Mouse (Mus musculus): ENCODE measurements at regions not wholly inside any gene's neighbourhood (a gene's known extent, or its start where the extent isn't known, plus 50 kb on each side); places are given as distances from the start of the nearest gene placed in this dataset.

DNA sequence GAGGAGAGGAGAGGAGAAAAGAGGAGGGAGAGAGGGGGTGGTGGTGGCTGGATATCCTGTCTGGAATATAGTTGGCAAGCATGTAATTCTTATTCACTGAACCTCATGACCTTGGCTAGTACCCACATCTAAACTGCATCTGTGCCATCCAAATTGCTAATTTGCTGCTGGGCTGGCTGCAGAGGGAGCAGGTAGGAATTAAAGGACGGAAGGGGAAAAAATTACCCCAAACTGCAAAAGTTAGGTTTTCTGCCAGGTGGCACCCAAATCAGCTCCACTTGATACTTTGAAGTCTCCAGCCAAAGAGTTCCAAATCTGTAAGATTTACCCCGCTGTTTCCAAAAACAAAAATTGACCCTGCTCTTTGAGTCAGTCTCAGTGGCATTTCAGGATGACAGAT, 466.2 kb upstream of the Tnp1 start:
- Histone ChIP-seq H3K9me3 (replicated peaks) (no peaks in the 10 kb centered on the region), H3K4me1 (replicated peaks) (no peaks in the 10 kb centered on the region), H3K27me3 (no peaks in the 10 kb centered on the region), H3K9ac (no peak overlapping the region), H3K4me3 (replicated peaks) (no peak overlapping the region), H3K4me2 (no peak overlapping the region), H3K36me3 (replicated peaks) (no peaks in the 10 kb centered on the region), H3K27ac (replicated peaks) (no peak overlapping the region)
- no peak for ATAC-seq (ENCODE audit: insufficient read depth)
- 70% methylated on average over 2 of the region's 2 CpGs for WGBS (ENCODE audit: insufficient replicate concordance)

DNA sequence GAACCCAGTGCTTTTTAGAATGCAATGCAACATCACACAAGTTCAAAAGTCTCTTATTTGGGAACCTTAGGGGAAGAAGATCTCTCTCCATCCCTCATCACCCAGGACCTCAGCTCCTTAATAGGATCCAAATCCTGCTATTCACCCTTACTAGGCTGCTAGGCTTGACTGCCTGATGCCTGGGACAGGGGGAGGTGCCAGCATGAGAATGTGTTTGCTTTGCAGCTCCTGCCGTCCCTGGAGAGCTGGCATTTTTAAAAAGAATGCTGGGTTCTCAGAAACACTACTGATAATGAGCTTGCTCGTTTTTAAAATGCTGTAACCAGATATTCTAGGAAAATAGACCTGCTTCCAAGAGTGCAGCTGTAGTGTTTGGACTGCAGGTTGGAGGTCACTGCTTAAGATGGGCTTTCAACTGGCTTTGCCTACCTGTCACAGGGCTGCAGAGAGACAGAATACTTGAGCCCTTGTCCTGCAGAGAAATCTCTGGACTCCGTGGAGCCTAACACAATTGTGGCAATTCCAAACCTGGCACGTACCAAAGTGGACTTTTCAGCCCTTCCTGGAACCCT, 463.7 kb upstream of the Tnp1 start:
- no peak overlapping the region for H3K4me3 ChIP-seq (replicated peaks)
- no peaks in the 10 kb centered on the region for H3K4me1 ChIP-seq (replicated peaks)
- H3K27me3 ChIP-seq, result no peaks in the 10 kb centered on the region
- H3K36me3 ChIP-seq (replicated peaks), result no peaks in the 10 kb centered on the region
- H3K9me3 ChIP-seq (replicated peaks), result no peaks in the 10 kb centered on the region
- no peak for ATAC-seq (ENCODE audit: insufficient read depth)
- no peak overlapping the region for H3K4me2 ChIP-seq
- 46% methylated on average over 4 of the region's 4 CpGs for WGBS (ENCODE audit: insufficient replicate concordance)
- no peak overlapping the region for H3K9ac ChIP-seq
- no peak overlapping the region for H3K27ac ChIP-seq (replicated peaks)

DNA sequence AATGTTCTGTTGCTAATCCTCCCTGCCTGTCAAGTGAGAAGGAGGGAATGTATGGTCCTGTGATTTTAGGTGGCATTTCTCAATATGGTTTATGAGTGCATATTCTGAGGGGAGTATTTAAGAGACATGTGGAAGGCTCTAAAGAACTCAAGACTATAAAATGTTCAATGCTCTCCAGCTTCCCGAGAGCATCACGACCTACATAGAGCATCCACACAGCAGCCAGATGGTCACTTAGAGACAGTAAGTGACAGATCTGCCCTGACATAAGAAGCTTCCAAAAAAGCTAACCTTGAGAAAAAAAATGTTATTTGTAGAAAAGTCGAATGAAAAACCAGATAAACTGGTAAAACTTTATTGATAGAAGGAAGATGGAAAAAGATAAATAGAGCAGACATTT, 444.9 kb upstream of the Tnp1 start:
- Histone ChIP-seq H3K9ac (no peak overlapping the region), H3K4me1 (replicated peaks) (no peaks in the 10 kb centered on the region), H3K4me2 (no peak overlapping the region), H3K27ac (replicated peaks) (no peak overlapping the region), H3K4me3 (replicated peaks) (no peak overlapping the region), H3K27me3 (no peaks in the 10 kb centered on the region), H3K9me3 (replicated peaks) (no peaks in the 10 kb centered on the region), H3K36me3 (replicated peaks) (no peaks in the 10 kb centered on the region)
- ATAC-seq (ENCODE audit: insufficient read depth), result no peak
- WGBS (ENCODE audit: insufficient replicate concordance), result 65% methylated on average over 3 of the region's 3 CpGs

DNA sequence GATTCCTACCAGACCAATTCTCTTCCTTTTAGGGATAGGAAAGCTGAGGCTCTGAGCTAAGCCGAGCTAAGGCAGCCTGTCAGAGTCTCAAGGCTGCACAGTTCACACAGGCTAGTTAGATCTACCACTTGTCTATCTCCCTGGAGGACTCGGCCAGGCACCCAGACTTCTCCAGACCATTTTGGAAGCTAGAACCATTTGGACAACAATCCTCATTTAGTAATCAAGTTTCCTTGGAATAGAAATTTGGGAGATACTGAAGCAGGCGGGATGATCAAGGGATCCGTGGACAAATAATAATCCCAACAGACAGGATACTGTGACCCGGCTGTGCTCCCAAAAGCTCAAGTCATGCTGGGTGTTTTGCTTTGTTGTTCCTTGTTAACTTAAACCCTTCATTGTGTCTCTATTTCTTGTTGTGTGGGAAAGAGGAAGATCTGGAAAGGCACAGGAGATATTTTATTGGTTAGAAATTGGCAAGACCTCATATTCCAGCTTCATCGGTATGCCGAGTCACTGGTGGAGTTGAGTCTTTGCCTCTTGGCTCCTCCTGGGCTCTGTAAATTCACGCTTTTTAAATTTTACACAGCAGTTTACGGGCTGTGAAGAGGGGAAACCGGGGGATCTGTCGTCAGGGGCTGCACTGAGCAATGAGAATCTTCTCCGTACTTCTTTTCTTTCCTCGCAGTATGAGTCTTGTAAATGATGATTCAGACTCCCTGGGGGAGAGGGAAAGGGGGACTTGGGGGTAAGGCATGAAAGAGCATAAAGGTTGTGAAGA, 444.2 kb upstream of the Tnp1 start:
- Histone ChIP-seq H3K9ac (no peak overlapping the region), H3K4me2 (no peak overlapping the region), H3K27me3 (no peaks in the 10 kb centered on the region), H3K36me3 (replicated peaks) (no peaks in the 10 kb centered on the region), H3K9me3 (replicated peaks) (no peaks in the 10 kb centered on the region), H3K4me1 (replicated peaks) (no peaks in the 10 kb centered on the region), H3K27ac (replicated peaks) (no peak overlapping the region), H3K4me3 (replicated peaks) (no peak overlapping the region)
- no peak for ATAC-seq (ENCODE audit: insufficient read depth)
- 74% methylated on average over 13 of the region's 13 CpGs for WGBS (ENCODE audit: insufficient replicate concordance)

DNA sequence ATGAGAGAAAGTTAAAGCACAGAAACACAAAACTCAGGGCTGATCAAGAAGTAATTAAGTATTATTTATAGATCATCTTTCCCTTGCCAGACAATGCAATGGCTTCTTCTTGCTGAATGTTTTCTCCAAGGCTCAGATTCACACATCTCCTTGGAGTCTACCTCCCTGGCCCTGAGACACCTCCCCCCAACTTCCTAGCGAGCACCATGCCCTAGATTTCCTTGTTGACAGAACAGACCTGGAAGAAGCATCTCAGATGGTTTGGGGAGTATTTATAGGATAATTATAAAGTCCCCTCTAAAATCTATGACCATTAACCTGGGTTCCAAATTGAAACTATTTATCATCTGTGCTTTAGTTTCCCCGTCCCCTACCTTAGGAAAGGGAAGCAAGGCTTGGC, 441.6 kb upstream of the Tnp1 start:
- H3K4me1 ChIP-seq (replicated peaks), result no peaks in the 10 kb centered on the region
- no peak overlapping the region for H3K4me3 ChIP-seq (replicated peaks)
- no peak overlapping the region for H3K4me2 ChIP-seq
- no peak overlapping the region for H3K9ac ChIP-seq
- WGBS (ENCODE audit: insufficient replicate concordance), result 37% methylated on average over 2 of the region's 2 CpGs
- no peak for ATAC-seq (ENCODE audit: insufficient read depth)
- no peak overlapping the region for H3K27ac ChIP-seq (replicated peaks)
- H3K9me3 ChIP-seq (replicated peaks), result no peaks in the 10 kb centered on the region
- no peaks in the 10 kb centered on the region for H3K27me3 ChIP-seq
- no peaks in the 10 kb centered on the region for H3K36me3 ChIP-seq (replicated peaks)

DNA sequence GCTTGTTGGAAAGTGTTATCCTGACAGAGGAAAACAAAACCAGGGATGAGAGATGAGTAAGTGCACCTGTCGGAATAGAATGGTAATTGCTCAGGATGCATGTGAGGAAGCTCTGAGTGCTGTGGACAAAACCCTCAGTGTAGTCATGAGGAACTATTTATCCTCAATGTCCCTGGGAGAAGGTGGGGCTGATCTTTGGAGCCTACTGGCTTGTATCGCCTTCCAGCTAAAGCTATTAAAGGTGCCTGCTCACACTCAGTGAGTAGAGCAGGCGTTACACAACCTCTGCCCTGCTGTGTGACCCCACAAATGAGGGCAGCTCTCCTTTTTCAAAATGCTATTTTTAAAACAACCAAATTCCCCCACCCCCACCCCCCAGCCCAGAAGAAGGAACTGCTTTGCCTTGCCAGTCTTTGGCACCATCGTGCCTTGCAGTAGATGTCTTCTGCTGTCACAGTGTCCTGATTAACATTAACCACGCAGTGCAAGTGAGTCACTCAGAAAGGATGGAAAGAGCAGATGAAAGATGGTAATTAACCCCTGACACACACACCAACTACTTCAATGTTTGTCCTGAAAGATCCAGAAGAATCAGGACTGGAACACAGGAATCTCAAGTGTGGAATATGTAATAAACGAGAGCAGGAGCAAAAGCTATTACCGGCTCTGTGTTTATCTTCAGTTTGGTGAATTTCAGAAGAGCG, 440.8 kb upstream of the Tnp1 start:
- H3K4me1 ChIP-seq (replicated peaks), result no peaks in the 10 kb centered on the region
- no peak overlapping the region for H3K4me3 ChIP-seq (replicated peaks)
- no peak overlapping the region for H3K9ac ChIP-seq
- no peak overlapping the region for H3K27ac ChIP-seq (replicated peaks)
- 52% methylated on average over 8 of the region's 8 CpGs for WGBS (ENCODE audit: insufficient replicate concordance)
- H3K9me3 ChIP-seq (replicated peaks), result no peaks in the 10 kb centered on the region
- H3K4me2 ChIP-seq, result no peak overlapping the region
- H3K36me3 ChIP-seq (replicated peaks), result no peaks in the 10 kb centered on the region
- ATAC-seq (ENCODE audit: insufficient read depth), result no peak
- H3K27me3 ChIP-seq, result no peaks in the 10 kb centered on the region

DNA sequence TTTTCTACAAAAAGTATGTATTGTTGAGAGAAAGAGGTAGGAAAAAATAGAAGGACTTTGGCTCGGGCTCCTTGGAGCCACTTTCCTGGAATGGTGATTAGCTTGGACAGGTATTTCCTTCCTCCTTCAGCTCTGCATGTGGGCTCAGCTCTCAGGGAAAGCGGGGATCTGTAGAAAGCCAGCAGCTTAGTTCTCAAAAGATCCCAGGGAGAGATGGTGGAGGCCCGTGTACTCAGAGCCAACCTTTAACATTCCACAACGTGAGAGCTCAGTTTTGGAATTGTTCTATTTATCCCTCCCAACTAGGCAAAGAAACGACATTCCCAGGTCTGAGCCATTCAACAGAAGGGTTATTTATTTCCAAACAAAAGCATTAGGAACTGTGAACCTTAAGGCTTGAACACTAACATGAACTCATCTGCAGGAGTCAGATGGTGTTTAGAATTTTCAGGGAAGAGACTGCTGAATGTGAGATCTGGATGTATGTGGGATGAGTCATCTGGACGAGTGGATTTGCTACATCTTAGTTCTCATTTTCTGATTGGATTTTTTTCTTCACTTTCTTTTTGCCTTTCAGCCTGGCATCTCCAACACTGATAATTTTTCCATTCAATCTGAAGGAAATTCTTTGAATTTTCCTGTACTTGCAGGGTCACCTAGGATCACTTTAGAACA, 428.6 kb upstream of the Tnp1 start:
- Histone ChIP-seq H3K27me3 (no peaks in the 10 kb centered on the region), H3K4me2 (no peak overlapping the region), H3K4me3 (replicated peaks) (no peak overlapping the region), H3K9ac (no peak overlapping the region), H3K36me3 (replicated peaks) (no peaks in the 10 kb centered on the region), H3K4me1 (replicated peaks) (no peaks in the 10 kb centered on the region), H3K9me3 (replicated peaks) (no peaks in the 10 kb centered on the region), H3K27ac (replicated peaks) (no peak overlapping the region)
- ATAC-seq (ENCODE audit: insufficient read depth), result no peak
- WGBS (ENCODE audit: insufficient replicate concordance), result 31% methylated on average over 6 of the region's 6 CpGs

DNA sequence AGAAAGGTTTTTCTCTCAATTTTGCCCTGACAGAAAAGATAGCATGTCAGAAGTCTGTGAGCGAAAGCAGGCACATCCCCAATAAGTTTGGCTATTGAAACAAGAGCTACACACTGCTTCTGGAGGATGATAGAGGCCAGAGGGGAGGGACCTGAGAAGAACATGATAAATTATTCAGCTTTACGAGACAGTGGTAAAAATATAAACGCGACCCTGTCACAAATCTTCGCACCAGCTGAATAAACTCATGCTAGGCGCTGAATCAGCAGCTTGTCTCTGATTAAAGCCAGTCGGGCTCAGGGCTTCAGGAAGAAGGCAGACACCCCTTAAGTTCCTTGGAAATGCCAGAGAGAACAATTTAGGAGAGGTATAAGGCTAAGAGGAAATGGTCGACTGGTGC, 422.7 kb upstream of the Tnp1 start:
- H3K9me3 ChIP-seq (replicated peaks), result no peaks in the 10 kb centered on the region
- no peaks in the 10 kb centered on the region for H3K36me3 ChIP-seq (replicated peaks)
- no peak overlapping the region for H3K9ac ChIP-seq
- H3K27me3 ChIP-seq, result no peaks in the 10 kb centered on the region
- ATAC-seq (ENCODE audit: insufficient read depth), result no peak
- H3K4me1 ChIP-seq (replicated peaks), result no peaks in the 10 kb centered on the region
- H3K27ac ChIP-seq (replicated peaks), result no peak overlapping the region
- H3K4me2 ChIP-seq, result no peak overlapping the region
- H3K4me3 ChIP-seq (replicated peaks), result no peak overlapping the region
- 55% methylated on average over 8 of the region's 8 CpGs for WGBS (ENCODE audit: insufficient replicate concordance)

DNA sequence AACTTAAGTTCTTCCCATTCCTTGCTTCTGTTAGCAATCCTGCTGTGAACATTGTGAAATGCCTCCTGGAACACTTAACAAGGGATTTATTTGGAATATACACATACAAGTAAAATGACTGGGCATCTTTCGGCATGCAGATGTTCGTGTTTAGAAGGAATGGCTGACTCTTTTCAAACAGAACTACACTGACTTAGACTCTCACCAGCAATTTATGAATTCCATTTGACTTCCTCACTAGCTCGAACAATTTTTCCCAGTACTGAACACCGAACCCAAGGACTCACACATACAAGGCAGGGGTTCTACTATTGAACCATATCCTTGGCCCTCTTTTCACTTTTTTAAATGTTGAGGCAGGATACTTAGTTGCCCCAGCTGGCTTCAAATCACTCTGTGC, 412.4 kb upstream of the Tnp1 start:
- Histone ChIP-seq H3K4me1 (replicated peaks) (no peaks in the 10 kb centered on the region), H3K4me2 (no peak overlapping the region), H3K27me3 (no peaks in the 10 kb centered on the region), H3K27ac (replicated peaks) (no peak overlapping the region), H3K9me3 (replicated peaks) (no peaks in the 10 kb centered on the region), H3K9ac (no peak overlapping the region), H3K4me3 (replicated peaks) (no peak overlapping the region), H3K36me3 (replicated peaks) (no peaks in the 10 kb centered on the region)
- 73% methylated on average over 4 of the region's 4 CpGs for WGBS (ENCODE audit: insufficient replicate concordance)
- no peak for ATAC-seq (ENCODE audit: insufficient read depth)

DNA sequence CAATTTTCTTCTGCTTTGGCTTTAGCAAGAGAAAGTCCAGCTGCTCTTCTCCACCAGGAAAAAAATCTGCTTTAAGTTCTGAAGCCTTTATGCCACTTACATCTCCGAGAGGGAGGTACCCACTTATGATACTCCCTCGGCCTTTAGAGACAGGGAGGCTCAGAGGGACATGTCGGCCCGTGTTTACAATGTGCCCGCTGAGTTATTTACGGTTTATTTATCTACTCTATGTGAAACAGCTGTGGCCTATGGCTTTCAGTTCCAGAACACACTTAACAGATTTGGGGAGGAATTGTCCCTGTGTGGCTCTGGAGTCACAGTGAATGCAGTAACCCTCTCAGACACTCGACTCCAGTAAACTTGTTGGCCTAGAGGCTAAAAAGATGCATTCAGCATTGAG, 409.3 kb upstream of the Tnp1 start:
- Histone ChIP-seq H3K4me2 (no peak overlapping the region), H3K9ac (no peak overlapping the region), H3K27ac (replicated peaks) (no peak overlapping the region), H3K36me3 (replicated peaks) (no peaks in the 10 kb centered on the region), H3K4me1 (replicated peaks) (no peaks in the 10 kb centered on the region), H3K27me3 (no peaks in the 10 kb centered on the region), H3K4me3 (replicated peaks) (no peak overlapping the region), H3K9me3 (replicated peaks) (no peaks in the 10 kb centered on the region)
- 46% methylated on average over 7 of the region's 7 CpGs for WGBS (ENCODE audit: insufficient replicate concordance)
- ATAC-seq (ENCODE audit: insufficient read depth), result no peak

DNA sequence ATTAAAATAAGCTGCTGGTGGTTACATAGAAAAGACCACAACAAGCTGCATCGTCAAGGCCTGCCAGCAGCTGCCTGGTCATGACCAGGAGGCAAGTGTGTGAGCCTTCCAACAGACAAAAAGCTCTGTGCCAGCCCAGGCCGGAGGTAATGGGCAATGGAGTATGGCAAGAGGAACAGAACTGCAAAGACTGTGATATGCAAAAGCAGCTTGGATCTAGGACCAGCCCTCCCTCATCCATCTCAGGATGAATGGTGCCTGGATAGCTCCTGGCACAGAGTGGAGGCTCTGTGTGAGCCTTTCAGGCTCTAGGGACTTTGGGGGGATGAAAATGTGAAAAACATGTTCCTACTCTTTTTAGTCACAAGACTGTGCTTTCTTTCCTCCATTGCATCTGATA, 402.5 kb upstream of the Tnp1 start:
- Histone ChIP-seq H3K4me3 (replicated peaks) (no peak overlapping the region), H3K9ac (no peak overlapping the region), H3K36me3 (replicated peaks) (no peaks in the 10 kb centered on the region), H3K4me1 (replicated peaks) (no peaks in the 10 kb centered on the region), H3K4me2 (no peak overlapping the region), H3K27ac (replicated peaks) (no peak overlapping the region), H3K27me3 (no peaks in the 10 kb centered on the region), H3K9me3 (replicated peaks) (no peaks in the 10 kb centered on the region)
- 53% methylated on average over 2 of the region's 2 CpGs for WGBS (ENCODE audit: insufficient replicate concordance)
- ATAC-seq (ENCODE audit: insufficient read depth), result no peak

All from liver, embryonic 15.5 days (tissue).